Mouse (Mus musculus): ENCODE results near the gene Ing1. TPM values are rescaled to one million over a fixed set of nuclear protein-coding genes. Genes with fewer than 3 reads are reported as not detected.
A peak's percentile ranks its signal among the peaks of the same experiment; 100 is the strongest.
"Not testable (repeated sequence)": the region's sequence is repeated elsewhere in the genome, so short reads cannot be mapped to it uniquely, and the experiment has no call there.

Gene Ing1
- total RNA-seq, 2 experiments from 2014 or later, result 28.6 to 36.7 TPM

DNA sequence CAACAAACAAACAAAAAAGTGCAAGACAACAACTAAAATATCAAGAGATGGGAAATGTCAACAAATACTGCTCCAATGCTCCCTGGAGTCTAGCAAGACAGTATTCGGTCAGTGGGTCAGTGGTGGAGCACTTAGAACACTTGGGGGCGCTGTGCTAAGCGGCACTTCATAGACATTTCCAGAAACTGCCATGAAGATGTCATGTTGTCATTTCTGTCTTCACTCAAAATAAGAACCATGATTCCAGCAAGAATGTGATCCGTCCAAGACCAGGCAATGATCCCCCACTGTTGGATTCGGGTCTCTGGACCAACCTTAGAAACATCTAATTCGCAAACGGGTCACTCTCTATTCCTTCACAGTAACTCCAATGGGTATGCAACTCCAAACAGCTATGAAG, 5.7 kb upstream of the Ing1 start:
- peak; percentile 30 to 31 for DNase-seq (ENCODE audit: low spot score in 2 of 2)

DNA sequence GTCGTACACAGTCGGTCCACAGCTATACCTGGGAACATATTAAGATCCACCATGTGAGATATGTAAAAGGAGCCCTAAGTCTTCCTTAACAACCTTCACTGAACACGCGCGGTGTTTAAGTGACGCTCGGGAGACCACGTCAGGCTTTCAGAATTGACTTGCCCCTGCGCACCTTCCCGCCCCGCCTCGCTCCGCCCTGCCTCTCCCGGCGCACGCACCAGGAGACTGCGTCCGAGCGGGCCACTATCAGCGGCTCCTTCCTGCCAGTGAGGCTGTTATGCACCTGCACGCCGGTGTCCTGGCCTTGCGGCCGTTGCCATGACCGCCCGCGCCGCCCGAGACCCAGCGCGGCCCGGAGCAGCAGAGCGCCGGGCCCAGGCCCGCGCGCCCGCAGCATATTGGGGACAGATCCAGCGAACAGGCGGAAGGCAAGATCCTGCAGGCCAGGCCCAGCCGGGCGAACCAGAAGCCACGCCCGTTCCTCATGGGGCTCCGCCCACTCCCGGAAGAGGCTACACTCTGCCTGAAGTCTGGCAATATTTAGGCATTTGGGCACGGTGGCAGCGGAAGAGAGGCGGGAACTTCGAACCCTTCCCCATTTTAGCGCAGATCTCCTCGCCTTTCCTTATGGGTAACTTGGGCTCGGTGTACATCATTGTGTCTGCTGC, 5.0 kb upstream of the Ing1 start, which contains the start of gene Cars2:
Cars2 (minus strand) TSS at position 503 of the 668 bp plus-strand sequence.
- DNase-seq (ENCODE audit: low spot score in 2 of 2), result peak; percentile 82 to 92

DNA sequence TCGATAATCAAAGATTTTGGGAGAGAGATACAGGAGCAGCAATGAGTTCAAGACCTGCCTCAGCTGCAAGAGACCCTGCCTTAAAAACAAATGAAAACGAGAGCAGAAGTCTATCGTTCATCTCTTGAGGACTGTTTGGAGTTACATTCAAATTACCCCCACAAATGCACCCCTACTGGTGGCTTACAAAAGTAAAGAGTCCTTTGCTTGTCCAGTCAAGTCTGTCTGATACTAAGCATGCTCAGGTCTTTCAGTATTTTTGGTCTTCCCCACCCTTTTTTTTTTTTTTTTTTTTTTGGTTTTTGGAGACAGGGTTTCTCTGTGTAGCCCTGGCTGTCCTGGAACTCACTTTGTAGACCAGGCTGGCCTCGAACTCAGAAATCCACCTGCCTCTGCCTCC, 3.9 kb upstream of the Ing1 start:
- not testable (repeated sequence) for DNase-seq (ENCODE audit: low spot score in 2 of 2)

DNA sequence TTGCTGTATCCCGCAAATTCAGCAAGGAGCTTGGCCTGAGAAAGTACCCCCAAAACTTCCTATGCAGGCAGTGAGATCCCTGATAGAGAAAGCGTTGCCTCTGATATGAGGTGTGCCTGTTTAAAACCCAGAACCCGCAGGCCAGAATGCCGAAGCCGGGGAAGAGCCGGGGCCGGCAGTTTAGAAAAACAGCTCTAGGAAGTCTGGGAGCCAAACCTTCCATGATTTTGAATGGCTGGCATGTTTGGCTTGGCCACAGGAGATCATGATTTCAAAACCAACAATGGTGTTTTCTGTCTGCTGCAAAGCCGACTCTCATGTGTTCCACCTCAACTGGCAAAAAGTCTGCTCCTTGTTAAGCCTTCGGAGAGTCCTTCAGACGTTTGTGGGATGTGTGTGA, 3.0 kb upstream of the Ing1 start:
- DNase-seq (ENCODE audit: low spot score in 2 of 2), result no peak

DNA sequence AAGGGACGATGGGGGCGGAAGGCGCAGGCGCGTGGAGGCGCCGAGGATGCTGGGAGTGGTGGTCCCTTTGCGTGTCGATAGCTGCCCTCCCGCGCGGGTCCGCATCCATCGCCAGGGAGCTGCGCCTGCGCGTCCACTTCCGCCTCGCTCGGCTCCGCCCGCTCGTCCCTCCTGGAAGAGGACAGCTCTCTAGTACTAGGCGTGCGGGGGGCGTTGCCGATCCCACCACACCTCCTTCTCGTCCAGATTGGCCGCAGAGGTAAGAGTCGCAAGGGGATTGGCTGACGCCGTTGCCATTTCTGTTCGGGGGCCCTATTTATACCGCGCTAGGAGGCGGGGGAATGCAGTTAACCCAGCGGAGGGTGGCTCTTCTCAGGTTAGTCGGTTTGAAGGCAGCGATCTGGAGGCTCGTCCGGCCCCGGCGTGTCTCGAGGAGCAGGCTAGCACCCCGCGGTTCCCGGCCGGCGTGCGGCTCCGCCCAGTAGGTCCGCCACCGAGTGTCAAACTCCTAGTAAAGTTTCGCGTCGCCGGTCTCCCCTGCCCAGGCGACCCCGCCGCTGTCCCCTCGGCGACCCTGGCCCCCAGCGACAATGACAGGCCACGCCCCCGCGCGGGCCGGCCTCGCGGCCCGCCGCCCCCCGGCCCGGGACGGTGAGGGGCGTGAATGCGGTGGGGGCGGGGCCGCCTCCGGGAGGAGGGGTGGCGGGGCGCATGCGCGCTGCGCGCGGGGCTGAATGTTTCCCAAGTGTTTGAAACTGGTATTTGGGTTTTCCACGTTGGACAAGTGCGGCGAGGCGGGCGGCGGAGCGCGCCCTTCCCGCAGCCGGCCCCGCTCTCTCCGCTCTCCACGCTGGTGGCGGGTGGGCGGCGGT, 585 bp downstream of the Ing1 start:
- peak; percentile 99 to 100 for DNase-seq (ENCODE audit: low spot score in 2 of 2)

DNA sequence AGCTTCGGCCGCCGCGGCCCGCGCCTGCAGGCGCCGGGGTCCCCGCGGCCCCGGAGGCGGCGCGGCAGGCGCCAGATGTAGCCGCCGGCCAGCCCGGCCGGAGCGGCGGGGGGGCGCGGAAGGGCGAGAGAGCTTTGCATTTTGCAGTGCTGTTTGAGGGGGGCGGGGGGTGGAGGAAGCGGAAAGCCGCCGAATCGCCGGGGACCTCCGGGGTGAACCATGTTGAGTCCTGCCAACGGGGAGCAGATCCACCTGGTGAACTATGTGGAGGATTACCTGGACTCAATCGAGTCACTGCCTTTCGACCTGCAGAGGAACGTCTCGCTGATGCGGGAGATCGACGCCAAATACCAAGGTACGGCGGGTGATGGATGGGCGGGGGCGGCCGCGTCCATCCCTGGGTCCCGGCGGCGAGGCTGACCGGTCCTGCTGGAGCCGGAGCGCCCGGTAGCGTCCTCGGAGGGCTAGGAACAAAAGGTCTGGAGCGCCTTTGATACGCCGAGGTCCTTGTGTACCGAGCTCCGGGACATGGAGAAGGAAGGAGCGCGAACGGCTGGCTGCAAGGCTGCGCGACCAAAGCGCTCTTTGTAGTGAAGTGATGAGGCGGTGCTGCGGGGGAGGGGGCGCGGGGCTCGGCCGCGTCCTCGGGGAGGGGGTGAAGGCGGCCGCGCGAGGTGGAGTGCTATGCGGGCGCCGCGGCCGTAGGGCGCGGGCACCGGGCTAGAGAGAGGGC, 1.5 kb downstream of the Ing1 start:
- peak; percentile 39 to 50 for DNase-seq (ENCODE audit: low spot score in 2 of 2)

DNA sequence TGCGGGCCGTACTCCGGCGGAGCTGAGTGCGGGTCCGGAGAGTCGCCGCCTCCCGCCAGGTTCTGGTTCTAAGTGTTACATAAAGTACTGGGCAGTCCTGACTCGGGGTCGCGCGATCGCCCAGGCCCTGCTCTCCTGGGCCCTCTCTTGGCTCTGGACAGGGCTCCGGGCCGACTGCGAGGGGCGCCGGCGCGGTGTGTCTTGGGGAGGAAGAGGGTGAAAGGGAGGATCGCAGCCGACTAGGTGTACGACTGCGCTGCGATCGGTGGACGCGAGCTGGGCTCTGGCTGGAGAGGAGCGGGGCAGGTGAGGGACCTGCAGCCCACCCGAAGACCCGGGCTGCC, 2.0 kb downstream of the Ing1 start:
- DNase-seq (ENCODE audit: low spot score in 2 of 2), result peak in 1 of 2 experiments; percentile 45

DNA sequence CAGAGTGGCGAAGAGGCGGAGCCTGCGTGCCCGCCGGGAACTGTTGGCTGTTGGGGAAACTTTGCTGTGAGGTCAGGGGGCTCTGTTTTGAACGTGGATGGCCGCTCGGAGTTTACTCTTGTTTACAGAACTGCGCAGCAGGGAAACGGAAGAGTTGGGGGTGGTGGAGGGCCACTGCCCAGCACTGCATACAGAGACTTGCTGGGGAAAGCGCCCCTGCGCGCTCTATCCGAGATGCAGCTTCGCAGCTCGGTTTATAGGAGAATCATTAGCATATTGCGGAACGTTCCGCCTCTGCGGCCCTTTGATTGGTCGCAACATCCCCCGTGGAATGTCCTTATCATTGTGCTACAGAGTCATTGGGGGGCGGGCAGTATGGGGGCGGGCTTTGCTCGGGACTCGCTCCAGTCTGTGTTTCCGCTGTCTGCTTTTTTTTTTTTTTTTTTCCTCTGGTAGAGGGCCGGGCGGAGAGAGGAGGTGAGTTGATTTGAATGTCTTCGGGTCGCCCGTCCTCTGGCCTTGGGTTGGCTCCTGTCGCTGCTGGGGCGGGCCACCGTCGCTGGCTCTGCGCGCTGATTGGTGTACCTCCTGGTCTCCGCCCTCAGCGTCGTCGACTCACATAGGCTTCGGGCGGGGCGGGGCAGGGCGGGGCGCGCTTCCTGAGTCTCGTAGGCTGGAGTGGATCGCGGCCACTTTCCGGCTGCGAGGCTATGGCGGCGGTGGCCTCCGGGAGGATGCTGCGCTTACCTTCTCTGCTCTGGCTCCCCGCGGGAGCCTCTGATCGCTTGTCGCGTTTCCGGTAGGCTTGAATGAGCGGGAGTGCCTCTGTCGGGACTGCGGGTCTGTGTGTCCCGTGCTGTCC, 2.6 kb downstream of the Ing1 start:
- DNase-seq (ENCODE audit: low spot score in 2 of 2), result peak; percentile 93 to 97

DNA sequence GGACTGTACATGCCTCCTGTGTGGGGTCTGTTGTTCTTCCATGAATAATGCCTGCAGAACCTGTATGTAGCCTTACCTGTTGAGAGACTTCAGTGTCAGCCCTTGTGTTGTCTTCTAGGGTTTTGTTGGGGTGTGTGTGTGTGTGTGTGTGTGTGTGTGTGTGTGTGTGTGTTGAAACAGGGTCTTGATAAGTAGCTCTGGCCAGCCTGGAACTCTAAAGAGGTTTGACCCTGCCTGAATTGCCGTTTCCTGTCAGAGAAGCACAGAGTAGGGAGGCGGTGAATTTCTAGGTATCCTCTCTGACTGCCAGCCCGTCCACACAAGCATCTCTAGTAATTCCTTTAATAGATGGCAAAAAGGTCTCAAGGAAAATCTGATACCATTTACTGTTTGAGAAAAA, 4.1 kb downstream of the Ing1 start:
- no peak for DNase-seq (ENCODE audit: low spot score in 2 of 2)

DNA sequence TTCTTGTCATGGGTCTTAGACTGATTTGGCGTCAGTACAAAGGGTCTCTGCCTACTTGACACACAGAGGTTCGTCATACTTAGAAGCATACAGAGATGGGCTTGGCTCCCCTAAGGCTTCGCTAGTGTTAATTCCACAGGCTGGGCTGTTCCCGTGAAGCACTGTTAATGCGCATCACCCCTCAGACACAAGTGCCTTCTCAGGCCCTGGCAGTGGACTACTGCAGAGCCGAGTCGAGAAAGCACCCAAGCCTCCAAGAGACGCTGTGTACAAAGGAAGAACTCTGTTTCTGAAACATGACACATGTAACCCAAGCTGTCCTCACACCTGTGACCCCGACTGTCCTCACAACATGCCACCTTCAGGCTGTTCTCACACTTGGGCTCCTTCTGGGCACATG, 4.8 kb downstream of the Ing1 start:
- no peak for DNase-seq (ENCODE audit: low spot score in 2 of 2)

DNA sequence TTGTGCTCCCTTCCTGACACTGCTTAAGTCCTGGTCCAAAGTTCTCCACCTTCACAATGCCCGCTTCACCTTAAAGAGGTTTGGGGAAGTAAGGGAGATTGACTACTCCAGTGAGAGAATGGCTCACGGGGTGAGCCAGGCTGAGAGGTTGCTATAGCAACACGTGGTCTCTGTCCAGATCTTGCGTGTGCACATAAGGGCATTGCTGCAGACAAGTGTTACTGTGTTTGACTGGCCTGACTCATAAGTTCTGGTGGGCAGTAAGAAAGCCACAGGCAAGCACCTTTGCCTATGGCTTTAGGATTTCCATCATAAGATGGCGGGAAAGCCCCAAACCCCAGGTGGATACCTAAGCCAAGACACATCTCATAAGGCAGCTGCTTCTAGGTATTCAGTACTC, 8.9 kb downstream of the Ing1 start:
- no peak for DNase-seq (ENCODE audit: low spot score in 2 of 2)

DNA sequence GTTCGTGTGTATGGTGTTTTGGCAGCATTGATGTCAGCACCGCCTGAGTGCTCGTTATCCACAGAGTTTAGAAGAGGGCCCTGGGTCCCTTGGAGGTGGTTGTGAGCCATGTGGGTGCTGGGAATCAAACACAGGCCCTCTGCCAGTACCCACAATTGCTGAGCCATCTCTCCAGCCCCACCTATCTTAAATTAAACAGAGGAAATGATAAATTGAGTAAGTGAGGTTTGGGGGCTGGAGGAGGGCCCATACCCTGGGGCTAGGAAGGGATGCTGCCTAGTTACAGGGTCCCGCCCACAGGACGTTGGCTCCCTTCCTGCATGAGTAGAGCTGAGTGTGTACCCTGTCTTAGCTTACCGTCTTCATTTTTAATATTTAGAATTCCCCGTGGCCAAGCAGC, 9.3 kb downstream of the Ing1 start:
- DNase-seq (ENCODE audit: low spot score in 2 of 2), result no peak

DNA sequence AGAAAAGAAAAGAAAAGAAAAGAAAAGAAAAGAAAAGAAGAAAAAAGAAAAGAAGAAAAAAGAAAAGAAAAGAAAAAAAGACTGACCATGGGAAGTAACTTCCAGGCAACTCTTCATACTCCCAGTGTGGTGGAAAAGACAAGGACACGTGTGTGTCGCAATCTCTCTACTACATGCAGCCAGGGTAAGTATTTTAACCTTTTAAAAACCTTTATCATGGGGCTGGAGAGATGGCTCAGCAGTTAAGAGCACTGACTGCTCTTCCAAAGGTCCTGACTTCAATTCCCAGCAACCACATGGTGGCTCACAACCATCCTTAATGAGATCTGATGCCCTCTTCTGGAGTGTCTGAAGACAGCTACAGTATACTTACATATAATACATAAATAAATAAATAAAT, 12.8 kb downstream of the Ing1 start:
- not testable (repeated sequence) for DNase-seq (ENCODE audit: low spot score in 2 of 2)

DNA sequence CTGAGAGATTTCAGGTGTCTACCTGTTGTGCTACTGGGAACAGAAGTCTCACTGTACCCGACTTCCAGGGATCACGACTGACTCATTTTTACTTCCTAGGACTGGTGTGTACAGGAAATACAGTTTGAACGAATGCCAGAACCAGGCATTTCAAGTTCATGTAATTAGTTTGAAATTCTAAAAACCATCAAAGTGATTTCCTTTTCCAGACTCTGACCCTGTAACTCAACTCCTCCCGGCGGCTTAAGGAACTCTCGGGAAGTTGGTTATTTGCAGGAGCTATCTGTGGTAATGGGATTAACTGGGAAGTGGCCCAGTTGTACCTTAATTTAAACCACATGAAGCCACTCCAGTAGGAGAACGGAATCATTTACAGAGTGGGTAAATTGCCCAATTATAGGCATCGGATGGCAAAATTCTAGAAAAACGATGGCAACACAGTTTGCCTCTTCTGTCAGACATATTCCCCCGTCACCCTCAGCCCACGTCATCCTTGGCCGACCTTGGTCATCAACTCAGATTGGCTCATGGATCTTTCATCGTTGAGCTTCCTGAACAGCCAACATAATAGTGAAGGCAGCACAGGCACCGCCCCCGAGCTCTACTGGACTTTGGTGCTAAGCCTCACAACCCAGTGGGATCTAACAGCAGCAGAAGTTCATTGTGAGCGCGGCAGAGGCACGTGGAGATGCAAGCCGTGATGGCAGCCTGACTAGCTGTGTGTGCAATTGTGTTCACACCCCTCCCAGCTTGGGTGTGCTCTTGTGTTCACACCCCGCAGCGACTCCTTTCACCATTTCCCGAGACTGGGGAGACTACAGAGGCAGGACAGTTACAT, 14.1 kb downstream of the Ing1 start:
- no peak for DNase-seq (ENCODE audit: low spot score in 2 of 2)

DNA sequence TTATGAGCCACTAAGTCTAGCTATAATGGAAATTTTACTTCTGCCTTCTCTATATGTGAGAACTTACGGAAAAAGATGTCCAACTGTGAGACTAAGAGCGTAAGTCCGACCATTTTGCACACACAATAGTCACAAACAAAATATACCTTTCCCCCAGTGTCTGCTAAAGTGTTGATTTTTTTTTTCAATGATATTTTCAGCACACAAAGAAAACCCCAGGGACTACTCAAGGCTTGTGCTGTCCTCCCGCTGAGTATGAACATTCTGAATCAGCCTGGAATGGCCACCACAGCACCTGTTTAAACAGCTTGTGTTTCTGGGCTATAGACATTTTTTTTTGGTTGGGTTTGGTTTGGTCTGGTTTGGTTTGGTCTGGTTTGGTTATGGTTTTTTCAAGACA, 15.4 kb downstream of the Ing1 start:
- no peak for DNase-seq (ENCODE audit: low spot score in 2 of 2)

DNA sequence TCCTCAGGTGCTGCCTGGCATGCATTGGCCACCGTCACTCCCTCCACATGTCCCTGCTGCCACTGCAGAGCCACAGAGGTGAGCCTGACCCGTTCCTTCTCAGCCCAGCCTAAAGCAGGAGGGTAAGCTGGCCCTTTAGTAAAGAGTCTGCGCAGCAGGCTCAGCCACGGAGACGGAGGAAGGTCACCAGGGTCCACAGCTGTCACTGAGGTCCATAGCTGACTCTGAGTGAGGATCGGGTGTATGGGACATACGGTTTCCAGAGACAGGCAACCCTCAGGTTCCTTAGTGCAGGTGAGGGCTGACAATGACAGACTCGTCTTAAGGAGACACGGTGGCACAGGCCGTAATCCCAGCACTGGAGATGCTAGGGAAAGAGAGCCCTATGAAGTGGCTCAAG, 16.6 kb downstream of the Ing1 start:
- DNase-seq (ENCODE audit: low spot score in 2 of 2), result no peak

DNA sequence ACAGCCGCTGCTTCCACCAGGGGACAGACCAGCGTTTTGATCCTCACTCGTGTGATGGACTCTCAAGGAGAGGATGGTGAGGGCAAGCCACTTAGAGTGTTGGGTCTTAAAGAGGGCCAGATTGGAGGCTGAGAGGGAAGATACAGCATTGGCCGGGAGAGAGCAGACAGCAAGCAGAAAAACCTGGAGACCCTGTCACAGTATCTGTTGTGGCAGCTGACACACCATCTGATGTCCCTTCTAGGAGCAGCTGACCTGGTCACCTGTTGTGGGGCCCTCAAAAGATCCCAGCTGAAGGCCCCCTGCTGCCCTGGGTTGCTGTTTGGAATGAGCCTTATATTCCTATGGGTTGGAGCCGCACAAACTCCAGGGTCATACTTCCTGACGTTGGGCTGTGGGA, 17.1 kb downstream of the Ing1 start:
- no peak for DNase-seq (ENCODE audit: low spot score in 2 of 2)

DNA sequence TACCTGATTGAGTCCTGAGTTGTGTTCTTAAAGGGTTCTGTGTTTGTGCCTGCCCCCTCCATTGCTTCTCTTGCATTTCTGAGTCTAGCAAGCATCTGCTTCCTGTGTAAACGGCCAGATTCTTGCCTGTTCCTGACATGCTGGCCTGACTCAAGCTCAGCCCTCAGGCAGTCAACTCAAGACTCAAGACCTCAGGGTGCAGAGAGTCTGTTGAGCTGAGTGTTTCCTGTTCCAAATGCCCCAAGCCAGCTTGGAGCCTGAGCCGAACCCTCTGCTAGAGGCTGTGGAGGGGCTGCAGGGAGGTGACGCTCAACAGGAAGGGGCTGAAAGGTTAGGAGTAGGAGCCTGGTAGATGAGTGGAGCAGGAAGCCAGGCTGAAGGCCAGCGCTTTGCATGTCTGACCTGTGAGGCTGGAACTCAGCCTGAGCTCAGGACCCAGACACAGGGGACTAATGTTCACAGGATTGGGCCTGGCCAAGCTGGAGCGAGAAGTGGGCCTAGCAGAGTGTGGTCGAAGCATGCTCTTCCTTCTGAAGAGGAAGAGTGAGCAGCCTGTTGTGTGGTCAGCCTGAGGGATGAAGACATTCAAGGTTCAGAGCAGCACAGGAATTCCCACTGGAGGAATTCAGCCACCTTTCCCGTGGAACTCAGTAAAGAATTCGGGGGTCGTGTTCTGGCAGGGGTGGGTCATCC, 19.7 kb downstream of the Ing1 start:
- DNase-seq (ENCODE audit: low spot score in 2 of 2), result no peak

DNA sequence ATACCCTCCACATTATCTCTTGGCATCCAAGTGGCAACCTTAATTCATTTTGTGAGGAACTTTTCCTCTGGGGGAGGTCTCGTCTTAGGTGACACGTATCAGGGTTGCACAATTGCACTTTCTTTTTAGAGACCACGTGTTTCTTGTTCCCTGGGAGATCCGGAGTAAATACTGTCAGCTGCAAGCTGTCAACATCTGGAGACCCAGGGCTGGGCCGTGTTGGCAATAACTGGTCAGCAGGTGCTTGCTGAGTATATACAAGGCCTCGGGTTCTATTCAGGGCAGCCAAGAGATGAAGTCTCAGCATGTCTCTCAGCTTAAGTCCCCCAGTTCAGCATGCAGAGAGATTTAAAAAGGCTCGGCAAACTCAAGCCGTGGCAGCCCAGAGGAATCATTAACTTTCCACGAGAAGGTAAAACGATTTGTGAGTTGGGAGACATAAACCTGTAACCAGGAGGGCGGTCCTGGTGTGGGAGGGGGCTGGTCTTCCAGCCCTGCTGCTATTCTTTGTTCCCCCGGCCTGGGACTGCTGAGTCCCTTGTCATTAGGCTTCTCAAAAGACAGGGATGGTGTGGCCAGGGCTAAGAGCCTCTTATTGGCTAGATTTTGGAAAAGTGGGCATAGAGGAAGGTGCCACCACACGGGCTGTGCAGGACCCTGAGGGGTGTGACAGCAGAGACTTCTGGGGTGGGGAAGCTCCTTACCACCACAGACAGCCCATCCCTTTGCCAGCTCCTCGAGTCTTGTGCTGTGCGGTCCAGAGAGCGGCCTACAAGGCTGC, 20.4 kb downstream of the Ing1 start:
- DNase-seq (ENCODE audit: low spot score in 2 of 2), result no peak
